Mouse (Mus musculus): Measurements from ENCODE around the gene Etl4.

DNA sequence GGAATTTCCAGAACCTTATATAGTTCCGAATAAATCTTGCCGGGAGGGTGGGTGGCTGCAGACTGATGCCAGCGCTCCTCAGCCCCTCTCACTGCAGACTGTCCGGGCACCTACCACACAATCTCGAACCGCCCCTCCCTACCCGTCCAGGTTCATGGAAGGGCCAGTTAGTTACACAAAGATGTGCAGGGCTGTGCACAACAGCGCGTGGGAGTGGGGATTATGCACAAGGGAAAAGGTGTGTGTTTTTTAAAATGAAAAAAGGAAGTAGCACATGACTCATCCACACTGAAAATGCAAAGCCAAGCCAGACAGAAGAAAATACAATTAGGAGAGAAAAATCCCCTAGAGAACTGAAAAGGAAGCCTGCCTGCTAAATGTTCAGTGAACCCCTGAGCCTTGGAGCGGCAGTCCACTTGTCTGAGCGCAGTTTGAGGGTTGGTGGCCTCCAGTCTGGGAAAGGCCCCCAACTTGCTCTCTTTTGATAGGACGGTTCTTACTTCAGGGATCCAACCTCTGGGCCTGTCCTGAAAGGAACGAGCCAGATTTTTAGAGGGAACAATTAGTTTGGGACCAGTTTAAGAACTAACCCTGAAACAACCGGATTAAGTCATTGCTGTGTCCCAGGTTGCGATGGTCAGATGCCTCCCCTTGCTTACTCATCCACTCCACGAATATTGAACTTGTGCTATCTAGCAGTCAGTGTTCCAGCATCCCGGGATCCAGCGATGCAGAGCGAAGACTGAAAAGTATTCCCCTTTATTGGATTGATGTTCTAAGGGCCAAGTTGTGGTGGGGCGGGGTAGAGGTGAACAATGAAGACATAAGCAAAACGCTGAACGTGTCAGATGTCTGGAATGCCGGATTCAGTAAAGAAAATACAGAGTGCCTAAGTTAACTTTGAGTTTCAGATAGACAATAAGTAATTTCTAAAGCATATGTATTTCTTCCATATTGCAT lies 611.3 kb downstream of the Etl4 start:
- TF ChIP-seq CTCF (IDR thresholded peaks at IDR 0.05; ENCODE audit: low read depth, low read length) (no peak), POLR2A (IDR thresholded peaks at IDR 0.05; ENCODE audit: extremely low read depth, insufficient read depth, low read length) (no peak)
